Mouse (Mus musculus) yolk sac, embryonic 10.5 days (tissue): Measurements from ENCODE around the gene Prr19.
"Not testable (repeated sequence)": the region's sequence is repeated elsewhere in the genome, so short reads cannot be mapped to it uniquely, and the experiment has no call there.

ENCODE experiments used
- DNase-seq: peaks from one replicate; pipeline ENCODE4 v3.0.0-alpha.2; 2017; ENCODE audit warnings: low spot score

Prr19 gene

GRCm38 (mm10) chr7:25301063-25301462 lies at the start of gene Prr19:
TSS of gene Prr19 (plus strand) at chr7:25301411.
- peak; percentile 50 for DNase-seq

GRCm38 (mm10) chr7:25251822-25252221 lies 49.4 kb upstream of the Prr19 start:
- DNase-seq, result no peak

GRCm38 (mm10) chr7:25261896-25262295 lies 39.3 kb upstream of the Prr19 start:
- DNase-seq, result no peak

- DNase-seq, result no peak
Measured at GRCm38 (mm10) chr7:25263968-25264870, 37.0 kb upstream of the Prr19 start.

- DNase-seq, result not testable (repeated sequence)
Measured at GRCm38 (mm10) chr7:25265743-25266142, 35.5 kb upstream of the Prr19 start.

- DNase-seq, result no peak
Measured at GRCm38 (mm10) chr7:25266180-25266962, 34.8 kb upstream of the Prr19 start.

GRCm38 (mm10) chr7:25267301-25267750 lies 33.9 kb upstream of the Prr19 start, which contains the start of gene Cic:
TSS of gene Cic (plus strand) at chr7:25267704.
- DNase-seq, result peak; percentile 100

GRCm38 (mm10) chr7:25267751-25268463 lies 33.3 kb upstream of the Prr19 start:
- DNase-seq, result peak; percentile 100

- DNase-seq, result no peak
Measured at GRCm38 (mm10) chr7:25268588-25268987, 32.6 kb upstream of the Prr19 start.

- no peak for DNase-seq
Measured at GRCm38 (mm10) chr7:25269029-25269428, 32.2 kb upstream of the Prr19 start.

- no peak for DNase-seq
Measured at GRCm38 (mm10) chr7:25269545-25270271, 31.5 kb upstream of the Prr19 start.

- no peak for DNase-seq
Measured at GRCm38 (mm10) chr7:25270652-25271633, 30.3 kb upstream of the Prr19 start.

- DNase-seq, result no peak
Measured at GRCm38 (mm10) chr7:25271651-25272444, 29.4 kb upstream of the Prr19 start.

- no peak for DNase-seq
Measured at GRCm38 (mm10) chr7:25272445-25273258, 28.6 kb upstream of the Prr19 start.

- DNase-seq, result no peak
Measured at GRCm38 (mm10) chr7:25273259-25274241, 27.7 kb upstream of the Prr19 start.

- DNase-seq, result no peak
Measured at GRCm38 (mm10) chr7:25274571-25274970, 26.6 kb upstream of the Prr19 start.

- no peak for DNase-seq
Measured at GRCm38 (mm10) chr7:25274996-25275395, 26.2 kb upstream of the Prr19 start.
